Mouse (Mus musculus) mouse embryonic stem cell (cell line): ENCODE data around the gene Gm43518.

Source experiments
- in situ Hi-C, 2 experiments: fragments of 300-500 bp; cut with MboI; formaldehyde crosslinking; loops; 1 replicate in 1 of 2; 3 replicates in 1 of 2; pipeline ENCODE4 v1.14.3; 2019 to 2020; ENCODE audit warnings: low sequenced_read_pairs in 2 of 2, low pct_unique_long_range_greater_than_20kb in 1 of 2, mixed read lengths in 1 of 2; ENCODE audit not compliant: unreplicated experiment in 1 of 2

Gm43518 gene

GRCm38 (mm10) chr5:123930508-123930989 lies 3.3 kb downstream of the Gm43518 start, which contains the start of gene Ccdc62:
Gene Ccdc62, plus strand, starts transcription at chr5:123930679.
- in situ Hi-C loops: no loop called here

- in situ Hi-C loops: no loop called here
These were observed 3.9 kb downstream of the Gm43518 start for GRCm38 (mm10) chr5:123931131-123931530.

GRCm38 (mm10) chr5:123932927-123933326 lies 5.7 kb downstream of the Gm43518 start:
- in situ Hi-C loops: no loop called here

- in situ Hi-C loops: no loop called here
These were observed 6.3 kb downstream of the Gm43518 start for GRCm38 (mm10) chr5:123933556-123933955.

GRCm38 (mm10) chr5:123933957-123934591 lies 6.9 kb downstream of the Gm43518 start:
- in situ Hi-C loops: no loop called here

- in situ Hi-C loops: no loop called here
These were observed 8.7 kb downstream of the Gm43518 start for GRCm38 (mm10) chr5:123935931-123936330.

GRCm38 (mm10) chr5:123938479-123938878 lies 11.3 kb downstream of the Gm43518 start:
- in situ Hi-C loops: no loop called here

GRCm38 (mm10) chr5:123946546-123946945 lies 19.3 kb downstream of the Gm43518 start:
- in situ Hi-C loops: no loop called here

GRCm38 (mm10) chr5:123947041-123947761 lies 20.0 kb downstream of the Gm43518 start:
- in situ Hi-C loops: no loop called here

GRCm38 (mm10) chr5:123952365-123953045 lies 25.3 kb downstream of the Gm43518 start:
- in situ Hi-C loops: no loop called here

- in situ Hi-C loops: no loop called here
These were observed 30.0 kb downstream of the Gm43518 start for GRCm38 (mm10) chr5:123957213-123957612.

GRCm38 (mm10) chr5:123959018-123959417 lies 31.8 kb downstream of the Gm43518 start:
- in situ Hi-C loops: no loop called here

- in situ Hi-C loops: no loop called here
These were observed 32.9 kb downstream of the Gm43518 start for GRCm38 (mm10) chr5:123960129-123960528.

- in situ Hi-C loops: no loop called here
These were observed 33.8 kb downstream of the Gm43518 start for GRCm38 (mm10) chr5:123961046-123961445.

- in situ Hi-C loops: no loop called here
These were observed 37.0 kb downstream of the Gm43518 start for GRCm38 (mm10) chr5:123964208-123964607.

- in situ Hi-C loops: no loop called here
These were observed 39.5 kb downstream of the Gm43518 start for GRCm38 (mm10) chr5:123966759-123967158.

- in situ Hi-C loops: no loop called here
These were observed 41.2 kb downstream of the Gm43518 start for GRCm38 (mm10) chr5:123968468-123968867.

GRCm38 (mm10) chr5:123969216-123969615 lies 42.0 kb downstream of the Gm43518 start:
- in situ Hi-C loops: no loop called here

GRCm38 (mm10) chr5:123970576-123970975 lies 43.4 kb downstream of the Gm43518 start:
- in situ Hi-C loops: no loop called here
